Mouse (Mus musculus) embryonic fibroblast, embryonic 13.5 days (primary cell): ENCODE measurements around the gene Txlna.

Source experiments
- CTCF ChIP-seq: IDR thresholded peaks from 2 replicates; pipeline ENCODE4 v1.5.1; 2011; ENCODE audit warnings: mild to moderate bottlenecking, control low read depth, low read length, moderate library complexity, borderline replicate concordance; ENCODE audit not compliant: insufficient read depth
- POLR2A ChIP-seq: IDR thresholded peaks from 2 replicates; pipeline ENCODE4 v1.6.1; 2011; ENCODE audit warnings: low read depth, mild to moderate bottlenecking, control low read depth, low read length, moderate library complexity

DNA sequence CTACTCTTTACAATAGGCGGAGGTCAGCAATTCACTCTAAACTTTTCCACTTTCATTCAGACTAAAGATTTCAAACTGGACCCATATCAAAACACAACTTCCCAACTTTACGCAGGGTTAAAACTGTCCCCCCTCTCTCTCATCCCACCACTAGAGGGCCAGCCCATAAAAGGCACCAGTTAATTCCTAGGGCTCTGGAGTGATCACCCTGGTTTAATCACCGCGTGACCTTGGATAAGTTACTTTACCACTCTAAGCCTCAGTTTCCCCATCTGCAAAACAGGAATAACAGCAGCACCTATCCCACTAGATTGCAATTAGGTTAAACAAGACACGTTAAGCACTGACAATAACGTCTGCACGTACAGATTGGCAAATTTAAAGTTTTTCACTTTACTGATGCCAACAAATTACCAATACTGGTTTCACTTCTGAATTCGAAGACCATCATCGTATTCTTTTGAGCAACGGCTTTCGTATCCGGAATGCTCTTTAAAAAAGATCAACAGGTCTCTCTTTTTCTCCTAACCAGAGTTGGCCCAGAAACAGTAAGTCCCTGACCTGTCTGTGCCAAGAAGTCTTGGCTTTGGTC is 30.7 kb upstream of the Txlna start:
- TF ChIP-seq CTCF (no peak), POLR2A (0 out of 2 replicates have a peak, but pooled peaks have one; percentile 13)
